Mouse (Mus musculus) frontal cortex, postnatal 36 days (tissue): ENCODE results near the gene Smpd2.

Experiments
- DNase-seq, 2 experiments: peaks; one replicate each; pipeline ENCODE4 v3.0.0; 2022; ENCODE audit warnings: low spot score in 2 of 2

The Smpd2 gene

DNA sequence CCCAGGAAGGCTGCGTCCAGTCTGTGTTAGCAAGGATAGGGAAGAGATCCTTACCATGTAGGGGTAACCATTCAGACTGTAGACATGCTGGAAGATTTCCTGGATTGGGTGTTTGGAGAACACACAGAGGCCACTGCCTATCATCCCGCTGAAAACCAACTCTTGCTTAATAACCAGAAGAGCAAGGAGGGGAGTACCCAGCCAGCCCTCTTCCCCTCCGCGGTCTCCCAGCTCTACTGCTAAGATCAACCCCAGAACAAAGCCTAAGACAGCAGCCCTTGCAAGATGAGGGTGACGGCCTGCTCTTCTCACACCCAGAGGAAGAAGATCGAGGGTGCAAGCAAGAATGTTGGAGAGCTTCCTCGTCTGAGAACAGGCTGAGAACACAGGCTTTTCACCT, 1.3 kb downstream of the Smpd2 start:
- DNase-seq: no peak

DNA sequence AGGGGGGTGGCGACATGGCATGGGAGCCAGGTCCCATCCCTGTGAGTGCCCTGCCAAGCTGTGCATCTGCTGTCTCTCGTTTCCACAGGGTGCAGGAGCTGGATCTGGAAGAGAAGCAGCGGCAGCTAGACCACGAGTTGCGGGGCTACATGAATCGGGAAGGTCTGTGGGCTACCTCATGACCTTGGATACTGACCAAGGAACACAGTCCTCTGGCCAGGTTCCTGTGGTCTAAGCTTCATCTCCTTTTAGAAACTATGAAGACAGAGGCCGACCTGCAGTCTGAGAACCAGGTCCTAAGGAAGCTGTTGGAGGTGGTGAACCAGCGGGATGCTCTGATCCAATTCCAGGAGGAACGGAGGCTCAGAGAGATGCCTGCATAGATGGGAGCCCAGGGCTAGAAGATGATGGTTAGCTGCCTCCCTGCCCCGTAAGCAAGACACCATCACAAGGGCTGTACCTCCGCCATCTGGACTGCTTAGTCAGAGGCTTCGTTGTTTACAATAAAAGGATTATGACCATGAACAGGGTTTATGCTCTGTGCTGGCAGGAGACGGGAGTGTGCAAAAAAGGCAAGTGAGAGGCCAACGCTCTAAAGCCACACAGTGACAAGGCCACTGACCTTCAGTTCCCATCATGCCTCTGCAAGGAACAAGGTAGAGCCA, 3.5 kb downstream of the Smpd2 start:
- DNase-seq: no peak

DNA sequence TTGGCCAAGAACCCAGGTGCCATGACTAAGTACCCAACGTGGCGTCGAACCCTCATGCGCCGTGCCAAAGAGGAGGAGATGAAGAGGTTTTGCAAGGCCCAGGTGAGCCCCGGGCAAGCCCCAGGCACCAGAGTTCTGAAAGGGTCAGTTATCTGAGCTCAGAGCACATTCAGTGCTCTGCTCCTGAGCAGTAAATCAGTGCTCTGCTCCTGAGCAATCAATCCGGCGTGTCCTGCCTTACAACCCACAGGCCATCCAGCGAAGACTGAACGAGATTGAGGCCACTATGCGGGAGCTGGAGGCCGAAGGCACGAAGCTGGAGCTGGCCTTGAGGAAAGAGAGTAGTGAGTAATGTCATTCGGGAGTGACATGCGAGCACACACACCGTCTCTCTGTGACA, 4.4 kb downstream of the Smpd2 start:
- no peak for DNase-seq

DNA sequence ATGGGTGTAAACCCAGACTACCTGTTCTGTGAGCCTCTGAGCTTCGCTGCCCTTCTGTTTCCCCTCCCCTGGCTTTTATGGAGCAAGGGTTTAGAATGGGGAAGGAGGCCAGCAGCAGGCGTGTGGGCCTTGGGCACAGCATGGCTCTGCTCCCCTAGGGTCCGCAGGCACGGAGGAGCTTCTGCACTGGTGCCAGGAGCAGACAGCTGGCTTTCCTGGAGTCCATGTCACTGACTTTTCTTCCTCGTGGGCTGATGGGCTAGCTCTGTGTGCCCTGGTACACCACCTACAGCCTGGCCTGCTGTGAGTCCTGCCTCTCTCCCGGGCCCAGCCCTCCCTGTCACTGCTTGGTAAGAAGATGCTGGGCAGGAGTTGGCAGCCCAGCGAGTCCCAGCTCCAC, 7.7 kb downstream of the Smpd2 start:
- DNase-seq: no peak

DNA sequence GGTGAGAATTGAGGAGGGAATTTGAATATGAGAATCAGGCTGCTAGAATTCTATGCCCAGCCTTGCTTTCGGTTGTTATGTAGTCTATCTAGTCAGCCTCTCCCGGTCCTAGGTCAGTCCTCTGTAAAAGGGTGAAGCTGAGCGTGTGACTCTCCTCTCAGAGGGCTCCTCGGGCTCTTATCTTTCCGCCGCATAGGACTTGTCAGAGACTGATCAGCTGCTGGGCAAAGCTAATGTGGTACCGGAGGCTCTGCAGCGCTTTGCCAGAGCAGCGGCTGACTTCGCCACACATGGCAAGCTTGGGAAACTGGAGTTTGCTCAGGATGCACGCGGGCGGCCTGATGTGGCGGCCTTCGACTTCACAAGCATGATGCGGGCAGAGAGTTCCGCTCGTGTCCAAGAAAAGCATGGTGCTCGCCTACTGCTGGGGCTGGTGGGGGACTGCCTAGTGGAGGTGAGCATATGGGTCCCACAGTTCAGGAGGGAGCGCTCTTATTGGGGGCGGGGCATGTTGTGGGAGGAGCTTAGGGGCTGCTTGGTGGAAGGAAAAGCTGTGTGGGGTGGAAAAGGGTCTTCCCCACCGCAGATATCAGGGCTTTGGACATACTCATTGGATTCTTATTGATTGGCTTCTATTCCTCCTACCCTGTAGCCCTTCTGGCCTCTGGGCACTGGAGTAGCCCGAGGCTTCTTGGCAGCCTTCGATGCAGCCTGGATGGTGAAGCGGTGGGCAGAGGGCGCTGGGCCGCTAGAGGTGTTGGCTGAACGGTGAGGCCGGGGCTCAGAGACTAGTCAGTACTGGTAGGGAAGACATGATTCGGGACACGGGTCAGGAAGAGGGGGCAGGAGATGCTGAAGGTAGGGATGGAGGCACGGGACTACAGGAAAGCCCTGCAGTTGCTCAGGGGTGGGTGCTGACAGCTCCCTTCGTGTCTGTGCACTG, 9.0 kb downstream of the Smpd2 start:
- DNase-seq: no peak

DNA sequence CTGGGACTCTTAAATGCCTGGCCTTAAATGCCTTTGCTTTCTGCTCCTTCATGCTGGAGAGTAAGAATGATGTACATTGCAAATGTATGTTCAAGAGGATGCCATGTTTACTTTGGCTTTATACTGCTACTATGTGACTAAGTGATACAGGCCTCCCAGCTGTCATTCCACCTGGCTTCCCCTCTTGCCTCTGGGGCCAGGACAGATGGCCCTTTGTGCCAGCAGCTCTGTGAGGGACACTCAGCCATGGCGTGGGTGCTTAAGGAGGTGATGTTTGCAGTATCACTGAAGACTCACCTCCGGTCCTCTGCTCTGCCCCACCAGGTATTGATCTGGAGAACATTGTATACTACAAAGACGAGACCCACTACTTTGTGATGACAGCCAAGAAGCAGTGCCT, 10.2 kb downstream of the Smpd2 start:
- no peak for DNase-seq

DNA sequence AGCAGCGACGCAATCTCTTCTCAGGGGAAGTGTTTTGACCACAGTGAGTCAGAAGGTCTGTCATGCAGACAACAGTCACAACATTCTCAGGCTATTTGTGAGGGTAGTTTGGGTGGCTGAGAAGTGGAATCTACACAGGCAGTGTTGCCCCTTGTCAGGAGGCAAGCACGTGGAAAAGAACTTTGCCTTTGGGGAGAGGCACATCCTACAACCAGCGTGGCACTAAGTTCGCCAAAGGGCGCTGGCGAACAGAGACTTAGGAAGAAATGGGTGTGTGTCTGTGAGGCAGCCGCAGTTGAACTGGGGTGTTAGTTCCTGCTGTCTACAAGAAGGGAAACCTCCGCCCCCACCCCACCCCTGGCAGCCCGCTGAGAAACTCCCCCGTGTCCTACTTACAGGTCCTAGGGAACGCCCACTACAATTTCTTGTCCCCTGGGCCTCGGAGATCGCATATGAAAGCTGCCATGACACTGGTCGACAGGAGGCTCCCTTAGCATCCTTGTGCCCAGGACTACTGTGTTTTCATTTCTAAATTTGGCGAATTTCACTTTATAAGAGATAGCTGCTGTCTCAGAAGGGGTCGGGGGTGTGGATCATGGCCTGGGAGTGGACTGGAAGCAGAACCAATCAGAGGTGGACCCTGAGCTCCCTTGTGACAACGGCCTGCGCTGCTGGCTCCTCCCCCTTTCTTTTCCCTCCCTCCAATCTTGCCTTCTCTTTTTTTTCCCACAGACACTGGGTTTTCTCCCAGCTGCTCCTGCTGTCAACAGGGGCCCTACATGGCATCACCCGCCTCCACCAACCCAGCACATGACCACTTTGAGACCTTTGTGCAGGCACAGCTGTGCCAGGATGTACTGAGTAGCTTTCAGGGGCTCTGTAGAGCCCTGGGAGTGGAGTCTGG, 12.6 kb downstream of the Smpd2 start:
- peak; percentile 33 to 51 for DNase-seq

DNA sequence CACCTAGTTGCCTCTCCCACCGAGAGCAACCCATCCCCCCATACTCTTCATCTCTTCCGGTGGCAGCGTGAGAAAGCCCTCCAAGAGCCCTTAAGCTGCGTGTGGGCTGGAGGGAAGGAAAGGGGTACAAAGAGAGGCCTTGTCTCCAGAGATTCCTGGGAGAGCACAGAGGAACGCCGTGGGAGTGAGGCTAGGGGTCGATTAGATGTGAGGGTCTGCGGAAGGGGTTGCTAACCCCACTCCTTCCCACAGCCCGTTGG, 13.2 kb downstream of the Smpd2 start:
- no peak for DNase-seq

DNA sequence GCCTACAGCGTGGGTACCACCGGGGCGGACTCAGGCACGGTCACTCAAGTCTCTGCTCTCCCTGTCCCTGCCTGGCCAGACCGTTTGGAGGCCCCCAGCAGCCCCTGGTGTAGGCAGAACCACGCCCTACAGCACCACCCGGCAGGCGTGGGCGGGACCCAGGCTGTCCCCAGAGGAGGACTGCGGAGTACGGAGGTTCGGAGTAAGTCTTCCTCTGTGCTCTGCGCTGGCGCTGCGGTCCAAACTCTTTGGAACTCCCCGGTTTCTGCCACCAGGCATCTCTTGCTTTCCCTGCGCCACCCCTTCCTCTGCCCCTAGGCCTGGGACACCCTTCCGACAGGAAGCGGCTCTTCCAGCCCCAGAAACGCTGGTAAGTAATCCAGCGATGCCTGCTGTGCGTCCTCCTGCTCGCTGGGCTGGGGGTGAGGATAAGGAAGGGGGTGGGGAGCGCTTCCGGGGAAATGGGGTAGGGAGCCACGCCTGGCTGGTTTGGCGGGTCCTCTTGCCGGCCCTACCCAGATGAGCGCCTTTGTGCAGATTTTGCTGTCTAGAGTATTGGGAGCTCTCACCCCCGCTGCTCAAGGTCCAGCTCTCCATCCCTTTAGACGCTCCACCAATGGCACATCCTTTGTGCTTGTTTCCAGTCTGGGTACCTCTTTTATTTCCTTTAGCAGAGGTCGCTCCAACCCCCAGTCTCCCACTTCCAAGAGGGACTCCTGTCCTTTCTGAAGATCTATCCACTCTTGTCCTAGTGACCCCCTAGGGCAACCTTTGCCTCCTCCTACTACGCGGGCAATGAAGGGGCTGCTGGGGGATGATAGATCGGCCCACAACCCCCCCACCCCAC, 13.8 kb downstream of the Smpd2 start, which contains the start of gene Mical1:
Mical1 (plus strand) TSS at position 144 of the 847 bp plus-strand sequence.
- DNase-seq: peak; percentile 45 to 54

DNA sequence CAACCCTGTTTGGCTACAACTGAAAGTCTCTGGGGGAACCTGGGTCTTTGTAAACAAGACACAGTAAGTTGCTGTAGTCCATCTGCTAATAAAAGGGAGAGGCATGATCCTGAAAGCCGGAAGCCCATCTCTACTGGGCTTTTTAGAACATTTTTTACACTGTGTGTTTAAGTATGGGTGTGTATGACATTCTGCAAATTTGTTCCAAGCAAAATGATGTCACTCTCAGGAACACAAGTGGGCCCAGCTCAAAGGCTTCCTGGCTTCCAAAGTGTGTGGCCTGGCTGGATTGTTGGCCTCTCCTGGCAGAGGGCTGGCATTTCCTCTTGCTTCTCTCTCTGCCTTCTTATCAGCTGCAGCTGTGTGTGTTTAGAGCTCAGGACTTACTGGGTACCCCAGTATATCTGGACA, 15.2 kb downstream of the Smpd2 start:
- DNase-seq: no peak

DNA sequence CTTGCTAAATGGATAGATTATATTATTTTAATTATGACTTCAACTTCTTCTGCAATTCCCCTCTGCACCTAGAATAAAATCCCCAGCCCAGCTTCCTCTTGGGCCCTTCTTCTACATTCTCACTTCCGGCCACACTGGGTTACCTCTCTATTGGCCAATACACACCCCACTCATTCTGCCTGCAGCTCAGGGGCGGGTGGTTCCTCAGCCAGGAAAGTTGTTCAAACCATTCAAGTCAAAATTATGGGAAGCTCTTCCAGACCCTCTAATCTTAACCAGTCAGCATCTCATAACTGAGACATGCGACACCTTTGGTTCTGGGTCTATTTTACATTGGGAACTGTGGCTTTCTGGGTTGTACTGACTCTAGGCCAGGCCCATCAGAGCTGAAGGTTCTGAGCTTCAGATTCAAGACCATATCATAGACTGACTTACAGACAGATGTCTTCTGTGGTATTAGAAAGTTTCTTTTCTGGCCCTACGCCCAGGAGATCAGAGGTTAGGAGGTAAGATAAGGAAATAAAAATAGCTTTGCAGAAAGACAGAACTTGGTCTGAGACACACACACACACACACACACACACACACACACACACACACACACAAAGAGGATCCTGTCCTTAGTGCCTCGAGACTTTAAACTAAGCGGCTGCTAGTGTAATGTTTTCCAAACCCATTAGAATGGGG, 16.2 kb downstream of the Smpd2 start:
- no peak for DNase-seq

DNA sequence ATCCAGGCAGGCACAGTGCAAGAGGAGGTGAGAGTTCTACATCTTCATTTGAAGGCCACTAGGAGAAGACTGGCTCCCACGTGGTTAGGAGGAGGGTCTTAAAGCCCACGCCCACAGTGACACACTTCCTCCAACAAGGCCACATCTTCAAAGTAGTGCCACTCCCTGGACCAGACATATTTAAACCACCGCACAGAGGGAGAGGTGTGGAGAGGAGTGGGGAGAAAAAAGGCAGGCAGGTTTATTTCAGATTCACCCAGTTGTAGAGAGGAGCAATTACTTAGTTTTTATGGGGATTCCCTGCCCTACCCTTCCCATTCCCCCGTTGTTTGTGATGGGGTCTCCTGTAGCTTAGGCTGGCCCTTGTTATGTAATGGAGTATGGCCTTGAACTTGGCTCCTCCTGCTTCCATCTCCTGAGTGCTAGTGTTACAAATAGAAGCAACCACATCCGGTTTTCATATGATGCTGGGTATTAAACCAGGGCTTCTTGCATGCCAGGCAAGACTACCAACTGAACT, 17.1 kb downstream of the Smpd2 start:
- DNase-seq: no peak

DNA sequence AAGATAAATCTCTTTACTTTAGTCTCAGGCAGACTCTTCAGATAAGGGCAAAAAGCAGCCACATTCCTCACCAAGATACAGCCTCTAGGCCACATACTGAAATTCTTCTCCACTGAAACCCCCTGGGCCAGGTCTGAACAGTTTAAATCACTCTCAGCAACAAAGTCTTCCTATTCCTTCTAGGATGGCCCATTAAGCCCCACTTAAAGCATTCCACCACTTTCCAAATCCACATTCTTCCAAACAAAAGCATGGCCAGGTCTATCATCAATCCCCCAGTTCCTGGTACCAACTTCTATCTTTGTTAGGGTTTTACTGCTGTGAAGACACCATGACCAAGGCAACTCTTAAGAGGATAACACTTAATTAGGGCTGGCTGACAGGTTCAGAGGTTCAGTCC, 17.6 kb downstream of the Smpd2 start:
- no peak for DNase-seq

DNA sequence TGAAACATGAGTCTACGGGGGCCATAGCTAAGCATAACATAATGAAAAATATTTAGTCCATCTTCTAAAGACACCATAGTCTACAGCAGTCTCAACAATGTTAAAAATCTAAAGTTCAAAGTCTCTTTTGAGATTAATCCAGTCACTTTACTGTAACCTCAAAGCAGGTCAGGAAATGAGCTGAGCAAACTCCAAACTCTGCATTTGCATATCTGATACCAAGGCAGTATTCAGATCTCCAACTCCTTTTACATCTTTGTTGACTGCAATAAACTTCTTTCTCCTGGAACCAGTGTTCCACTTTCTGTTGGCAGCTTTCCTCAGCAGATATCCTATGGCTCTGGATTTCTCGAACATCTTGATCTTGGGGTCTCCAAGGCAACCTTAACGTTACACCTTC, 19.5 kb downstream of the Smpd2 start:
- no peak for DNase-seq

DNA sequence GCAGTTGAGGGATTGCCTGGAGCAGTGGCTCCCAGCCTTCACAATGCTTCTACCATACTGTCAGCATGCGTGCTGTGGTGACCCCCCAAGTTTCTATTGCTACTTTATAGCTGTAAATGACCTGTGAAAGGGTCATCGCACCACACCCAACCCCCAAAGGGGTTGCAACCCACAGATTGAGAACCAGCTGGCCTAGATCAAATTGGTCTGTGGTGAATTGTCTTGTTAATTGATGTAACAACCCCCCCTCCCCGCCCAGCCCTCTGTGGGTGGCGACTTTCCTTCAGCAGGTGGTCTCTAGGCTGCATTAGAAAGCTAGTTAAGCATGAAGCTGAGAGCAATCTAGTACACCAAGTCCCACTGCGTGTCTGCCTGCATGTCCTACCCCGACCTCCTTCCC, 22.8 kb downstream of the Smpd2 start:
- no peak for DNase-seq

DNA sequence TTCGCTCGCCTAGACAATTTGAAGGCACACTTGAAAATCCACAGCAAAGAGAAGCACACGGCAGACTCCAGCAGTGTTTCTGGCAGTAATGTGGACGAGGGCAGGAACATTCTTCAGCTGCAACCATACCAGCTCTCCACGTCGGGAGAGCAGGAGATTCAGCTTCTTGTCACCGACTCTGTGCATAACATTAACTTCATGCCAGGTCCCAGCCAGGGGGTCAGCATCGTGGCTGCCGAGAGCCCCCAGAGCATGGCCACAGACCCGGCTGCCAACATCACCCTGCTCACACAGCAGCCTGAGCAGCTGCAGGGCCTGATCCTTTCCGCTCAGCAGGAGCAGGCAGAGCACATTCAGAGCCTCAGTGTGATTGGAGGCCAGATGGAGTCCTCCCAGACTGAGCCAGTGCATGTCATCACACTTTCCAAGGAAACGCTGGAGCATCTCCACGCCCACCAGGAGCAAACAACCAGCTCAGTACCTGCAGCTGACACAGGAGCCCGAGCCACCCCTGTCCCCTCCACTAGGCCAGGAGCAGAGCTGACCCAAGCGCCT, 25.7 kb downstream of the Smpd2 start:
- no peak for DNase-seq

DNA sequence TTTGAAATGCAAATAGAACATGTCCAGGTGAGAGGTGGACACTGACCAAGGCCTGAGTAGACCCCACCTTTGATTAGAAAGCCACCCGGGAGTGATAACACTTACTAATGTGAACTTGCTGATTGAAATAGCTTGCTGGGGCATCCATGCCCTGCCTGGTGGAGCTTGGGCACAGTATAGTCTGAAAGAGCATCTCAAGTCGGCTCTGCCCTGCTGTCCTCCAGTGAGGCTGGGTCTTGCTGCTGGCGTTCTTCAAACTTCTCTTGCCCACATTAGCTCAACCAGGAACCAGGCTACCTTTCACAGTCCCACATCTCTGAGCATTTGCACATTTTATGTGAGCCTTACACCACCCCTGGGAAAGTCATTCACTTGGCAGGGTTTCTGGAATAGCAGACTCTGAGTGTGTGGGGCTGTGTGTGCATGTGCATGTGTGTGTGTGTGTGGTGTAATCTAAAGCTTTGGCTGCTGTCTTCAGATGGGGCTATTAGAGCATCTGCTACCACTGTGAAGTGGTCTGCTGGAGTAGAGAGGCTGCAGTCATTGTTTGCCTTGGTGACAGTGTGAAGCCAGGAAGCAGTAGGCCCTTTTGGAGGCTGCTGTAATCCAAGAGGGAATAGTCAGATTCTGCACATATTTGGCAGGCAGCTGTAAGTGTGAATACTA, 29.0 kb downstream of the Smpd2 start:
- no peak for DNase-seq

DNA sequence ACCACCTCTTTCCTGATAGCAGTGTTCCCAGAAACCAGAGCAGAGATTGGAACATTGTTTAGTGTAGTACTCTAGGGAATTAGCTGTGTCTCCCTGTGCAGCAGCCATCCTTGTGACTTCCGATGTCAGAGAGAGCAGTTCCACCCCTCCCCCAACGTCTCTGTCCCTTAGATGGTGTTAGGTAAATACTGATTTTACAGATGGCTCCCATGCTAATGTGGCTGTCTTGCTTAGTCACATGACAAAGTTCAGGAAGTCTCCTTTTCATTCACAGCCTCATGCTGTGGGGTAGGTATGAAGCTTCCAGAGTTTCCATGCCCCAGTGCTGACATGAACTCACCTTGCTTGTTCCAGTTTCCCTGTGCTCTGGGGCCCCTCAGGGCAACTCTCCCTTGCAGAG, 29.7 kb downstream of the Smpd2 start:
- no peak for DNase-seq

DNA sequence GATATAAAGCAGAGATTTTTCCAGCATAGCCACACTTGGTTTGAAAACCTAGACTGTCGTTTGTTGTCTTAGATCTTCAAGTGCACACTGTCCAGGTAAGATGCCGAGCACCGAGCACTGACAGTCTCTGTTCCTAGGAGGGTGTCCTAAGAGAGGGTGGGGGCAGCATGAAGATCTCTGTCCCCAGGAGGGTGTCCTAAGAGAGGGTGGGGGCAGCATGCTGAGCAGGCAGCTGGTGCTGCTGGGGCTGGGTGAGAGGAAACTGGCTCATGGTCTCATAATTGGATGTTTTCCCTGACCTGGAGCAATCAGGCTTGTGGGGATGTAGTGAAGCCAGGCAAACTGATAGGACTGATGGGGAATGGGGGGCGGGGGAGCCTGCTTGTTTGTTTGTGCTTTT, 30.2 kb downstream of the Smpd2 start:
- no peak for DNase-seq

DNA sequence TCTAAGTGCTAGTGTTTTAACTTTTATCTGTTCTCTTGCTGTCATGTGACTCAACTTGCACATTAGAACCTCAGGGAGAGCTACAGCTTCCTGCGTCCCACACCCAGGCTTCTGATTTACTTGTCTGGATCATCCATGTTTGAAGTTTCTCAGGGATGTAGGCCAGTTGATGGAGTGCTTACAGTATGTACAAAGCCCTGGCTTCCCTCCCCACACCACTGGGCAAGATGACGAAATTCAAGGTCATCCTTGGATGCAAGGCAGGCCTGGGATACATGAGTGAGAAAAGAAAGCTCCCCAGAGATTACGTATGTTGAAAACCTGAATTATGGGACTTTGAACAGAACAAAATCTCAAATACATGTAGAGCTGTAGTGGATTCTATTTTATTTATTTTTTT, 37.4 kb downstream of the Smpd2 start:
- DNase-seq: no peak
